Mouse (Mus musculus): ENCODE measurements around the gene Tmod2. TPM values are rescaled to one million over a fixed set of nuclear protein-coding genes. Genes with fewer than 3 reads are reported as not detected.
"Not testable (repeated sequence)": the region's sequence is repeated elsewhere in the genome, so short reads cannot be mapped to it uniquely, and the experiment has no call there.

Tmod2 gene
- polyA plus RNA-seq, 1 experiment, result 0.26 TPM

GRCm38 (mm10) chr9:75624983-75625555, 13.9 kb upstream of the Tmod2 start:
- Histone ChIP-seq H3K4me3 (ENCODE audit: control insufficient read depth, insufficient read depth, low read length) (peak overlapping the region; percentile 72), H3K27ac (ENCODE audit: control insufficient read depth, insufficient read depth, low read length) (no peak overlapping the region), H3K27me3 (ENCODE audit: control insufficient read depth, insufficient read depth, low read length) (peaks cover 2% of the 10 kb centered on the region; the same call in 1 of the 2 replicates), H3K36me3 (ENCODE audit: control insufficient read depth, insufficient read depth, low read length) (no peaks in the 10 kb centered on the region), H3K4me1 (replicated peaks; ENCODE audit: control insufficient read depth, insufficient read depth, low read length) (no peaks in the 10 kb centered on the region)
- 25% methylated on average over 18 of the region's 18 CpGs for WGBS
- no peak for DNase-seq
- TF ChIP-seq POLR2A (IDR thresholded peaks at IDR 0.05; ENCODE audit: control insufficient read depth, extremely low read depth, insufficient read depth, low read length, poor library complexity) (no peak), CTCF (IDR thresholded peaks at IDR 0.05; ENCODE audit: borderline replicate concordance, control insufficient read depth, extremely low read depth, insufficient read depth, low read length, poor library complexity) (no peak)

GRCm38 (mm10) chr9:75621428-75621827, 10.3 kb upstream of the Tmod2 start:
- WGBS, result 91% methylated on average over 3 of the region's 3 CpGs
- TF ChIP-seq POLR2A (IDR thresholded peaks at IDR 0.05; ENCODE audit: control insufficient read depth, extremely low read depth, insufficient read depth, low read length, poor library complexity), result no peak
- TF ChIP-seq CTCF (IDR thresholded peaks at IDR 0.05; ENCODE audit: borderline replicate concordance, control insufficient read depth, extremely low read depth, insufficient read depth, low read length, poor library complexity), result no peak
- H3K36me3 ChIP-seq (ENCODE audit: control insufficient read depth, insufficient read depth, low read length), result no peaks in the 10 kb centered on the region
- H3K27ac ChIP-seq (ENCODE audit: control insufficient read depth, insufficient read depth, low read length), result no peak overlapping the region
- H3K27me3 ChIP-seq (ENCODE audit: control insufficient read depth, insufficient read depth, low read length), result peaks cover 2% of the 10 kb centered on the region; the same call in 1 of the 2 replicates
- H3K4me3 ChIP-seq (ENCODE audit: control insufficient read depth, insufficient read depth, low read length), result no peak overlapping the region
- H3K4me1 ChIP-seq (replicated peaks; ENCODE audit: control insufficient read depth, insufficient read depth, low read length), result no peaks in the 10 kb centered on the region
- no peak for DNase-seq

GRCm38 (mm10) chr9:75619761-75620160, 8.6 kb upstream of the Tmod2 start:
- H3K36me3 ChIP-seq (ENCODE audit: control insufficient read depth, insufficient read depth, low read length); H3K27ac ChIP-seq (ENCODE audit: control insufficient read depth, insufficient read depth, low read length); DNase-seq; H3K4me3 ChIP-seq (ENCODE audit: control insufficient read depth, insufficient read depth, low read length); H3K4me1 ChIP-seq (replicated peaks; ENCODE audit: control insufficient read depth, insufficient read depth, low read length); H3K27me3 ChIP-seq (ENCODE audit: control insufficient read depth, insufficient read depth, low read length): not testable (repeated sequence)
- 95% methylated on average over 2 of the region's 2 CpGs for WGBS

- TF ChIP-seq CTCF (IDR thresholded peaks at IDR 0.05; ENCODE audit: borderline replicate concordance, control insufficient read depth, extremely low read depth, insufficient read depth, low read length, poor library complexity), result no peak
- no peak for TF ChIP-seq POLR2A (IDR thresholded peaks at IDR 0.05; ENCODE audit: control insufficient read depth, extremely low read depth, insufficient read depth, low read length, poor library complexity)
- H3K27me3 ChIP-seq (ENCODE audit: control insufficient read depth, insufficient read depth, low read length), result no peaks in the 10 kb centered on the region
These were observed 7.8 kb upstream of the Tmod2 start for GRCm38 (mm10) chr9:75618836-75619400.

GRCm38 (mm10) chr9:75616560-75616959, 5.4 kb upstream of the Tmod2 start:
- no peaks in the 10 kb centered on the region for H3K36me3 ChIP-seq (ENCODE audit: control insufficient read depth, insufficient read depth, low read length)
- DNase-seq, result no peak
- no peak for TF ChIP-seq POLR2A (IDR thresholded peaks at IDR 0.05; ENCODE audit: control insufficient read depth, extremely low read depth, insufficient read depth, low read length, poor library complexity)
- WGBS, result 75% methylated on average over 3 of the region's 3 CpGs
- no peak overlapping the region for H3K27ac ChIP-seq (ENCODE audit: control insufficient read depth, insufficient read depth, low read length)
- H3K4me1 ChIP-seq (replicated peaks; ENCODE audit: control insufficient read depth, insufficient read depth, low read length), result no peaks in the 10 kb centered on the region
- H3K27me3 ChIP-seq (ENCODE audit: control insufficient read depth, insufficient read depth, low read length), result no peaks in the 10 kb centered on the region
- H3K4me3 ChIP-seq (ENCODE audit: control insufficient read depth, insufficient read depth, low read length), result no peak overlapping the region

More at GRCm38 (mm10) chr9:75618836-75619400, 7.8 kb upstream of the Tmod2 start:
- no peaks in the 10 kb centered on the region for H3K36me3 ChIP-seq (ENCODE audit: control insufficient read depth, insufficient read depth, low read length)
- whole genome bisulfite sequencing, result 91% methylated on average over 6 of the region's 6 CpGs
- DNase-seq, result no peak
- no peaks in the 10 kb centered on the region for H3K4me1 ChIP-seq (replicated peaks; ENCODE audit: control insufficient read depth, insufficient read depth, low read length)
- H3K27ac ChIP-seq (ENCODE audit: control insufficient read depth, insufficient read depth, low read length), result no peak overlapping the region
- H3K4me3 ChIP-seq (ENCODE audit: control insufficient read depth, insufficient read depth, low read length), result no peak overlapping the region

- Histone ChIP-seq H3K4me1 (replicated peaks; ENCODE audit: control insufficient read depth, insufficient read depth, low read length) (no peaks in the 10 kb centered on the region; the same call in 1 of the 2 replicates), H3K4me3 (ENCODE audit: control insufficient read depth, insufficient read depth, low read length) (no peak overlapping the region), H3K27ac (ENCODE audit: control insufficient read depth, insufficient read depth, low read length) (no peak overlapping the region), H3K36me3 (ENCODE audit: control insufficient read depth, insufficient read depth, low read length) (no peaks in the 10 kb centered on the region), H3K27me3 (ENCODE audit: control insufficient read depth, insufficient read depth, low read length) (peaks cover 8% of the 10 kb centered on the region; the same call in 1 of the 2 replicates)
- no peak for DNase-seq
- TF ChIP-seq CTCF (IDR thresholded peaks at IDR 0.05; ENCODE audit: borderline replicate concordance, control insufficient read depth, extremely low read depth, insufficient read depth, low read length, poor library complexity) (no peak), POLR2A (IDR thresholded peaks at IDR 0.05; ENCODE audit: control insufficient read depth, extremely low read depth, insufficient read depth, low read length, poor library complexity) (no peak)
- WGBS, result 57% methylated on average over 16 of the region's 16 CpGs
These were observed 1.2 kb downstream of the Tmod2 start for GRCm38 (mm10) chr9:75609965-75610364.

- no peak for TF ChIP-seq POLR2A (IDR thresholded peaks at IDR 0.05; ENCODE audit: control insufficient read depth, extremely low read depth, insufficient read depth, low read length, poor library complexity)
- no peak for TF ChIP-seq CTCF (IDR thresholded peaks at IDR 0.05; ENCODE audit: borderline replicate concordance, control insufficient read depth, extremely low read depth, insufficient read depth, low read length, poor library complexity)
- H3K4me1 ChIP-seq (replicated peaks; ENCODE audit: control insufficient read depth, insufficient read depth, low read length), result no peaks in the 10 kb centered on the region; the same call in 1 of the 2 replicates
- DNase-seq, result no peak
- 69% methylated on average over 1 of the region's 1 CpGs for WGBS
- no peak overlapping the region for H3K27ac ChIP-seq (ENCODE audit: control insufficient read depth, insufficient read depth, low read length)
- H3K27me3 ChIP-seq (ENCODE audit: control insufficient read depth, insufficient read depth, low read length), result peaks cover 8% of the 10 kb centered on the region; the same call in 1 of the 2 replicates
- no peak overlapping the region for H3K4me3 ChIP-seq (ENCODE audit: control insufficient read depth, insufficient read depth, low read length)
- H3K36me3 ChIP-seq (ENCODE audit: control insufficient read depth, insufficient read depth, low read length), result no peaks in the 10 kb centered on the region
These were observed 1.6 kb downstream of the Tmod2 start for GRCm38 (mm10) chr9:75609505-75609904.
